Mouse (Mus musculus) CH12.LX (cell line): ENCODE measurements around the gene Ear14. TPM values are rescaled to one million over a fixed set of nuclear protein-coding genes. Genes with fewer than 3 reads are reported as not detected.
"Not testable (repeated sequence)": the region's sequence is repeated elsewhere in the genome, so short reads cannot be mapped to it uniquely, and the experiment has no call there.

Experiments
- DNase-seq: peaks from one replicate; pipeline ENCODE4 v3.0.0-alpha.2; 2013; ENCODE audit errors: extremely low read depth
- H3K27ac ChIP-seq: 2 replicates; pipeline ENCODE4 v1.5.1; 2012; ENCODE audit warnings: low read depth, mild to moderate bottlenecking, control low read depth, moderate library complexity; ENCODE audit not compliant: insufficient read depth
- H3K27me3 ChIP-seq: replicated peaks from 2 replicates; pipeline ENCODE3; 2012; ENCODE audit warnings: inconsistent platforms
- H3K36me3 ChIP-seq, 2 experiments: replicated peaks in 1 of 2; 2 replicates each; pipeline versions ENCODE3 to v1.6.1; 2012; ENCODE audit warnings: inconsistent platforms in 1 of 2, low read length in 1 of 2, mild to moderate bottlenecking in 1 of 2, mixed read lengths in 1 of 2, moderate library complexity in 1 of 2; ENCODE audit not compliant: control insufficient read depth in 1 of 2, insufficient read depth in 1 of 2
- H3K4me1 ChIP-seq, 2 experiments: 2 replicates each; pipeline ENCODE4 v1.6.1; 2012; ENCODE audit warnings: inconsistent platforms in 1 of 2, moderate library complexity in 1 of 2; ENCODE audit not compliant: insufficient read depth in 2 of 2, control insufficient read depth in 1 of 2
- H3K4me2 ChIP-seq: 2 replicates; pipeline ENCODE4 v1.6.1; 2012; ENCODE audit warnings: low read depth, mild to moderate bottlenecking, control low read depth; ENCODE audit not compliant: poor library complexity, insufficient read depth, severe bottlenecking
- H3K4me3 ChIP-seq, 3 experiments: fragments of 150-350 bp in 1 of 3; sonication (generic) in 1 of 3; replicated peaks in 1 of 3; 2 replicates each; pipeline versions ENCODE3 to v1.5.1; 2011 to 2012; ENCODE audit warnings: low read depth in 2 of 3, low read length in 2 of 3, mild to moderate bottlenecking in 2 of 3, moderate library complexity in 2 of 3, control low read depth in 1 of 3, improper control_type of control experiment in 1 of 3, inconsistent platforms in 1 of 3, mixed read lengths in 1 of 3; ENCODE audit not compliant: poor library complexity in 1 of 3
- H3K79me2 ChIP-seq: replicated peaks from 2 replicates; pipeline ENCODE4 v1.6.1; 2012; ENCODE audit warnings: mild to moderate bottlenecking, moderate library complexity; ENCODE audit not compliant: control insufficient read depth, poor library complexity, insufficient read depth, severe bottlenecking; ENCODE audit errors: extremely low read depth
- H3K9ac ChIP-seq: 2 replicates; pipeline ENCODE4 v1.6.1; 2012; ENCODE audit warnings: low read depth, mild to moderate bottlenecking, control low read depth, moderate library complexity; ENCODE audit not compliant: insufficient read depth
- H3K9me3 ChIP-seq: replicated peaks from 2 replicates; pipeline ENCODE3; 2012; ENCODE audit warnings: low read length, inconsistent platforms, mixed read lengths
- BHLHE40 ChIP-seq: IDR thresholded peaks from 2 replicates; pipeline ENCODE4 v1.6.1; 2011; ENCODE audit warnings: mild to moderate bottlenecking, low read depth, low read length, improper control_type of control experiment
- CTCF ChIP-seq, 2 experiments: IDR thresholded peaks in 1 of 2; conservative IDR thresholded peaks in 1 of 2; 2 replicates each; pipeline ENCODE4 v1.5.1; 2011 to 2012; ENCODE audit warnings: low read depth in 2 of 2, low read length in 2 of 2, improper control_type of control experiment in 1 of 2, inconsistent platforms in 1 of 2, mild to moderate bottlenecking in 1 of 2, moderate library complexity in 1 of 2
- EP300 ChIP-seq: IDR thresholded peaks from 2 replicates; pipeline ENCODE4 v1.6.1; 2011; ENCODE audit warnings: low read length, improper control_type of control experiment
- IRF4 ChIP-seq: IDR thresholded peaks from 2 replicates; pipeline ENCODE4 v1.6.1; 2014; ENCODE audit warnings: low read depth, mild to moderate bottlenecking, inconsistent platforms, low read length, improper control_type of control experiment
- JUND ChIP-seq: conservative IDR thresholded peaks from 2 replicates; pipeline ENCODE4 v1.6.1; 2011; ENCODE audit warnings: low read depth, low read length, improper control_type of control experiment
- KAT2A ChIP-seq: IDR thresholded peaks from 2 replicates; pipeline ENCODE4 v1.6.1; 2012; ENCODE audit warnings: low read length, improper control_type of control experiment, inconsistent platforms; ENCODE audit not compliant: insufficient replicate concordance
- MYC ChIP-seq: IDR thresholded peaks from 2 replicates; pipeline ENCODE4 v1.6.1; 2011; ENCODE audit warnings: low read depth, mild to moderate bottlenecking, improper control_type of control experiment, low read length
- PAX5 ChIP-seq: IDR thresholded peaks from 2 replicates; pipeline ENCODE4 v1.6.1; 2012; ENCODE audit warnings: low read length, inconsistent platforms, mixed read lengths
- POLR2AphosphoS2 ChIP-seq: IDR thresholded peaks from 2 replicates; pipeline ENCODE4 v1.6.1; 2011; ENCODE audit warnings: low read depth, low read length, improper control_type of control experiment
- RAD21 ChIP-seq: IDR thresholded peaks from 2 replicates; pipeline ENCODE4 v1.6.1; 2011; ENCODE audit warnings: low read depth, mild to moderate bottlenecking, low read length, improper control_type of control experiment, moderate library complexity
- RCOR1 ChIP-seq: conservative IDR thresholded peaks from 2 replicates; pipeline ENCODE4 v1.6.1; 2012; ENCODE audit warnings: low read depth, mild to moderate bottlenecking, inconsistent platforms, low read length, improper control_type of control experiment
- SMC3 ChIP-seq: IDR thresholded peaks from 2 replicates; pipeline ENCODE4 v1.6.1; 2011; ENCODE audit warnings: low read depth, low read length, improper control_type of control experiment
- TBP ChIP-seq: conservative IDR thresholded peaks from 2 replicates; pipeline ENCODE4 v1.6.1; 2011; ENCODE audit warnings: low read depth, low read length, improper control_type of control experiment
- ZC3H11A ChIP-seq: IDR thresholded peaks from 2 replicates; pipeline ENCODE4 v1.6.1; 2012; ENCODE audit warnings: low read depth, mild to moderate bottlenecking, inconsistent platforms, low read length, improper control_type of control experiment
- dilution Hi-C: fragments of 300-500 bp; cut with MboI; formaldehyde crosslinking; loops from 2 replicates; pipeline ENCODE4 v1.14.3; 2020; ENCODE audit warnings: low sequenced_read_pairs; ENCODE audit not compliant: extremely low pct_unique_long_range_greater_than_20kb, extremely low pct_ligation_motif_present
- in situ Hi-C: fragments of 300-500 bp; cut with MboI; formaldehyde crosslinking; loops from 3 replicates; pipeline ENCODE4 v1.14.3; 2019; ENCODE audit warnings: low sequenced_read_pairs, low pct_ligation_motif_present, low pct_unique_long_range_greater_than_20kb, mixed read lengths
- polyA plus RNA-seq: library from polyadenylated mRNA; unstranded; fragments of >175 nt; gene quantifications from 2 replicates; pipeline ENCODE4 v1.2.1, GENCODE M21; 2012; ENCODE audit warnings: low read depth; ENCODE audit not compliant: insufficient read length
- total RNA-seq, 2 experiments: library from RNA; depleted of rRNA; stranded (reverse); fragments of 300-350 nt in 1 of 2; fragments of >200 nt in 1 of 2; gene quantifications; 2 replicates each; pipeline ENCODE4 v1.2.3; 2012 to 2014

Gene Ear14
- total and polyA plus RNA-seq, 3 experiments = not detected

GRCm38 (mm10) chr14:51240899-51241298 lies 37.7 kb downstream of the Ear14 start:
- in situ Hi-C loops = no loop called here
- peak; percentile 79 for DNase-seq
- dilution Hi-C loops = no loop called here
- Histone ChIP-seq H3K27ac (no peak overlapping the region), H3K9ac (no peak overlapping the region), H3K4me3 (no peak overlapping the region), H3K36me3 (no peaks in the 10 kb centered on the region), H3K79me2 (no peaks in the 10 kb centered on the region), H3K4me1 (peaks cover 11 to 49% of the 10 kb centered on the region in 2 experiments), H3K4me2 (no peak overlapping the region), H3K27me3 (no peaks in the 10 kb centered on the region), H3K9me3 (no peaks in the 10 kb centered on the region)
- TF ChIP-seq POLR2AphosphoS2 = no peak
- TF ChIP-seq JUND = 0 out of 2 replicates have a peak, but pooled peaks have one; percentile 36
- peak; percentile 82 for TF ChIP-seq MYC
- peak; percentile 87 for TF ChIP-seq ZC3H11A
- no peak for TF ChIP-seq RCOR1
- no peak for TF ChIP-seq EP300
- TF ChIP-seq PAX5 = no peak
- TF ChIP-seq IRF4 = 0 out of 2 replicates have a peak, but pooled peaks have one; percentile 26
- peak; percentile 87 for TF ChIP-seq RAD21
- peak; percentile 83 to 90 for TF ChIP-seq CTCF (conservative IDR thresholded peaks at IDR 0.05 in 1 of 2, IDR thresholded peaks at IDR 0.05 in 1 of 2; ENCODE audit: low read depth in 2 of 2, low read length in 2 of 2)
- peak; percentile 94 for TF ChIP-seq SMC3

- dilution Hi-C loops = no loop called here
- no peaks in the 10 kb centered on the region for H3K27me3 ChIP-seq
- H3K4me2 ChIP-seq = no peak overlapping the region
- peaks cover 20 to 64% of the 10 kb centered on the region in 2 experiments for H3K4me1 ChIP-seq
- H3K36me3 ChIP-seq = no peaks in the 10 kb centered on the region
- in situ Hi-C loops = no loop called here
- H3K79me2 ChIP-seq = no peaks in the 10 kb centered on the region
- H3K27ac ChIP-seq = no peak overlapping the region
- TF ChIP-seq KAT2A (no peak), TBP (no peak), IRF4 (no peak)
- no peaks in the 10 kb centered on the region for H3K9me3 ChIP-seq
- DNase-seq = no peak
- H3K4me3 ChIP-seq = no peak overlapping the region
- H3K9ac ChIP-seq = no peak overlapping the region
Observed at GRCm38 (mm10) chr14:51247736-51248135, 44.5 kb downstream of the Ear14 start.

GRCm38 (mm10) chr14:51250348-51250747 lies 47.2 kb downstream of the Ear14 start:
- Histone ChIP-seq H3K4me2 (no peak overlapping the region), H3K9me3 (no peaks in the 10 kb centered on the region), H3K4me3 (no peak overlapping the region), H3K4me1 (peaks cover 30 to 80% of the 10 kb centered on the region in 2 experiments), H3K79me2 (no peaks in the 10 kb centered on the region), H3K27me3 (no peaks in the 10 kb centered on the region), H3K36me3 (no peaks in the 10 kb centered on the region), H3K9ac (no peak overlapping the region), H3K27ac (peak overlapping the region; percentile 43)
- in situ Hi-C loops (loop anchor here (5.0 to 25.0 kb wide), 2 partner anchors 78 to 438 kb away; partner anchors contain the start of genes Ccnb1ip1 and Parp2), dilution Hi-C loops (no loop called here)
- peak; percentile 52 for DNase-seq
- TF ChIP-seq EP300 (peak; percentile 59), BHLHE40 (no peak)

GRCm38 (mm10) chr14:51252206-51252605 lies 49.0 kb downstream of the Ear14 start:
- H3K4me3 ChIP-seq, H3K27me3 ChIP-seq, dilution Hi-C loops, H3K9ac ChIP-seq, H3K27ac ChIP-seq, DNase-seq, H3K36me3 ChIP-seq, H3K79me2 ChIP-seq, H3K9me3 ChIP-seq, H3K4me2 ChIP-seq: not testable (repeated sequence)
- peaks cover 28 to 68% of the 10 kb centered on the region in 2 experiments for H3K4me1 ChIP-seq
- in situ Hi-C loops = loop anchor here (5.0 to 25.0 kb wide), 2 partner anchors 80 to 440 kb away; partner anchors contain the start of genes Ccnb1ip1 and Parp2
